Mouse (Mus musculus) ovary, adult 18-20 months (tissue): Measurements from ENCODE around the gene Jrkl.

Experiments used
- DNase-seq: peaks from one replicate; pipeline ENCODE4 v3.0.0; 2022; ENCODE audit warnings: low spot score, mixed read lengths

Gene Jrkl

DNA sequence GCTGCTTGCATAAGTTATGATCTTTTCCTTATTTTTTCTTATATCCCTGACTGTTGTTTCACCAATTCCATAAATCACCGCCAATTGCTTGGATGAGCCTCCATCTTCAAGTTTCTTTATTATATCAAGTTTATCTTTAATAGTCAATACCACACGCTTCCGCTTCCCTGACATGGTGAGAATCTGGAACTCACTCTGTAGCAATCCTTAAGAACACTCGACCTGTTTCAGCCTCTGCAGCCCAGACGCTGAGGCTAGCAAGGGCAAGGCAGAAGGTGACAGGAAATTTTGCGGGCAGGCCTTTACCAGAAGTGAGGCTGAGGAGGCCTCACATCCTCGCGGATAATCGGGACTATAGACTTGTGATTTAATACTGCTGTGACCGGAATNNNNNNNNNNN is at the start of gene Jrkl:
Gene Jrkl, minus strand, starts transcription at position 349 of the 400 bp plus-strand sequence.
- DNase-seq, result peak; percentile 1

DNA sequence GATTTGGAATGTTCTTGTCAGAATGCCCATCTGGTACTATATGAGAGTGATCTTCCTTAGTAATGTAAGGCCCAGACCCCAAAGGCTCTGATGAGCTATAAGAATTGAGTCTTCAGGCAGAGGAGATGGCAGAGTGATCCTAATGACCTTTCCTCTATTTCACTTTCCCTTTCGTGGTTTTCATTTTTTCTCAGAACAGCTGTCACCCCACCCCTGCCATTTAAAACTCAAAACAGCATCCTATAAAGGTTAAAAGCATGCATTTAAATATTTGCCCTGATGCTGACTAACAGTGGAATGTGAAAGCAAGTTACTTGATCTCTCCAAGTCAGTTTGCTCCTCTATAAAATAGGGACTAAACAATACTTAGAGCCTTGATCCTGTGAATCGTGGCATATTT is 41.9 kb upstream of the Jrkl start:
- no peak for DNase-seq

DNA sequence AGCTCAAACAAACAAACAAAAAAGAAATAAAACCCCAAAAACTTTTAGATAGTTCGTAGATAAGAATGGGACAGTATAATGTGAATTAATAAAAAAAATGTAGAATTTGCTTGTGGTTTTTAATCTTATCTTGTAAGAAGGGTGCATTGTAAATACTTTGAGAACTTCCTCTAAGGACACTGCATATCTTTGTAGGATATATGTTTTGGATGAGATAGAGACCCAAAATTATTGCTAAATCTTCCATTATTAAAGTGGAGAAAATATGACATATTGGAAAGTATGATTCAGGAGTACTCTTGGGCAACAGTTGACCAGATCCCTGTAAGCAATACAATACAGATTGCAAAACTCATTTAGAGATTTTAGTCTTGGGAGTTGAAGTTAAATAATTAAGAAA is 27.6 kb upstream of the Jrkl start:
- no peak for DNase-seq

DNA sequence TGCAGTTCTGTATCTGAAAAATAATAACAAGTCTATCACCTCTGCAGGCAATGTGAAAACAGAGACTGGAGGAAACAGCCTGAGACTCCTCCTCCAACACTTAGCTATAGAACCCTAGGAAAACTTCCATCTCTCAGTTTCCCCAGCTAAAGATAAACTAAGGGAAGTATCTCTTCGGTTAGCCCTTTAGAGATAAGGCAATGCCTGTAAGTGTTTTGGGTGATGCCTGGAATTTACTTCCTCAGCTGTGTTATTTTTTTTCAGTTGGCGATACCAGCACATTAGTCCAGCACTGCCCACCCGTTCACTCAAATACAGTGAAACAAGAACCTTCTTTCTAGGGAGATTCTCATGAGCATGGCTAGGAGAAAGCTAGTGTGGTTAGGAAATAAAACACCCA is 15.4 kb upstream of the Jrkl start:
- DNase-seq, result no peak

DNA sequence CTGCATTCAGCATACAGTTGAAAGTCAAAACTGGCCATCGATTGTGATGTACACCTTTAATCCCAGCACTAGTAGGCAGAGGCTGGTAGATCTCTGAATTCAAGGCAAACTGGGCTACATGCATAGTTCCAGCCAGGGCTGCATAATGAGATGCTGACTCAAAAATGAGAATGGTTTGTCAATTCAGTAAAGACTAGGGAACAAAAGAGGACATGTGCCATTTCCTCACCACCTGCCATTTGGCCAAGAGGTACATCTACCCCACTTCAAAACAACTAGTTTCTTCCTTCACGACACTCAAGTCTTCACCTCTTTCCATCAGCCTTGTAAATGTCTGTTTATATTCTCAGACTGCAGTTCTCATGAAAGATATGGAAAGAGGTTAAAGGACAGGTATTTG is 12.5 kb upstream of the Jrkl start:
- no peak for DNase-seq

DNA sequence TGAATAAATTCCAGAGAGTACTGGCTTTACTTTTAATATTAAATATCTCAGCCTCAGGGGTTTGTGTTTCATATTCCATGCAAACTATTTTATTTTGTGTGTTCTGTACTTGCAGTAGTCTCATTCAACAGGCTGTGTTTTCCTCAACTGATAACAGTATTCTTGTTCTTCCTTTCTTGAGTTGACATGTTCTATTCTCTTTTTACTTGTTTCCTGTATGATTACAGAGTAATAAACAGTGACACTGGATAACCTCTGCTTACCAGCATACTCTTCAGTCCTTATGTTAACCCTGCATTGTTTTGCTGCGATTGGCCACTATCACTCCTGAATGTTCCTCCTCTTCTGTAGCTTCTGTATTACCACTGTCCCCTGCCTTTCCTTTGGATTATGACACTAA is 11.1 kb upstream of the Jrkl start:
- no peak for DNase-seq

DNA sequence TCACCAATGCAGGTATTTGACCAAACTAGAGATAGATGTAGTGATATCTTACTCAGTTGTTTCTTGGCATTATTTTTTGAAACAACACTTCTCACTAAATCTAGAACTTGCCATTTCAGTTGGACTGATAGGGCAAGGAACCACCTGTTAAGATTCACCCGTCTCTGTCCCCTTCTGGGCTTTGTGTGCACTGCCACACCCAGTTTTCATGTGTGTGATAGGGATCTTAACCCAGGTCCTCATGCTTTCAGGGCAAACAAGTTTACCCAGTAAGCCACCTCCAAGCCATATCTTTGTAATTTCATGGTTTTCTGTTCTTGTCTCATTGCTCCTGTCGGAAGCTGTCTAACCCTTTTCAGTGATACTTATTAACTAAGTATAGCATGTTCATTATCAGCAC is 5.6 kb upstream of the Jrkl start:
- no peak for DNase-seq

DNA sequence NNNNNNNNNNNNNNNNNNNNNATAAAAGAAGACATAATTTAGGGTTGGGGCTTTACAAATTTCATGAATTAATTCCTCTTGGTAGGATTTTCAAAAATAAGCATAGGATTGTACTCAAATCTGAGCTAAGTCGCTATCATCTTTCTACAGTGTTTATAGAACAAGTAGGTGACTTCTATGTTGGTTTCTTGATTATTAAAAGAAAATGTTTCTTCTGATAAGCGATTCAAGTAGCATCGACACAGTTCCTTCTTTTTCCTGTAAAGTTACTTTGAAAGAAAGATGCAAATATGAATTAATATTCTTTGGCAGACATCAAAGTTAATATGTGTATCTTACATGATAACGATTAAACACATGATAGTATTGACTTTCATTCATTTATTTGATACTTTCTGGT is 2.5 kb upstream of the Jrkl start:
- no peak for DNase-seq

DNA sequence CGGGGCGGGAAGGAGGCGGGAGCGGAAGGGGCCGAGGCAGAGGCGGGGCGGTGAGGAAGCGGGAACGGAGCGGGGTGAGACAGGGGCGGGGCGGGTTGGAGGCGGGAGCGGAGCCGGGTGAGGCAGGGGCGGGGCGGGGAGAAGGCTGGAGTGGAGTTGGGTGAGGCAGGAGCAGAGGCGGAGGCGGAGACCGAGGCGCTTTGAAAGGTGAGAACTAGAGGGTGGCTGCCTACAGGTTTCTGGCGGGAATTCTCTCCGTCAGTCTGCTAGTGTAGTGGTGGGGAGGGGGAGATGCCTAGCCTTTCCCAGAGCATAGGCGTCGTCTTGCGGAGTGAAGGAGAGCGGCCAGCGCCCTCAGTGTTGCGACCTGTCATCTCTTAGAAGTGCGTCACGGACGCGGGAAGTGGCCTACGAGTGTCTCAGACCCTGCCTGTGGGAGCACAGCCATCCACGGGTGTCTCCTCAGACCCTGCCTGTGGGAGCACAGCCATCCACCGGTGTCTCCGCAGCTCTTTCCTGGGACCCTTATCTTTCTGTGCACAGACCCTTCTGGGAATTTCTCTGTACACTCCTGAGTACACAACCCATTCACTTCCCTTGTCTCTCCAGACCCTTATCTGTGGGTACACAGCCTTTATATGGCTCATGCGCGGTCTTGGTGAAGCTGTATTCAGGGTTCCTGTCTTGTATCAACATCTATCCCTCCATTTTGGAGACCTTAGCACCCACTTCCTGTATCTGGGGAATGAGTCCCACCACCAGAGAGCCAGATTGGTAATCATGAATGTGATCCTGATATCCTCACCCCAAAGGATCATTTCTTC is 1.4 kb upstream of the Jrkl start, which contains the start of gene Ccdc82:
Gene Ccdc82, plus strand, starts transcription at position 141 of the 824 bp plus-strand sequence.
- peak; percentile 88 for DNase-seq

DNA sequence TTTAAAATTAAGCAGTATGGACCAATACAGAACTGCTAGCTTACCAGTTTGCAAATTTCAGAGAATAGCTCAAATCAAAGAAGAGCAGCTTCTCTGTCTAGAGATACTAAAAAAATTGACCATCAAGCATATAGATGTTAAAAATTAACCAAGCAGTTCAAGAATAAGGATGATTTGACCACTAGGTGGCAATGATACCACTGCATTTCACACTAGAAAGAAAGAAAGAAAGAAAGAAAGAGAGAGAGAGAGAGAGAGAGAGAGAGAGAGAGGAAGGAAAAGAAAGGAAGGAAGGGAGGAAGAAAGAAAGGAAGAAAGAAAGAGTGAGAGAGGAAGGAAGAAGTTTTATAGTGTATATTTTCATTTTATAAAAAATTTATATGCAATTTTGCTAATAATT is 3.3 kb downstream of the Jrkl start:
- no peak for DNase-seq

DNA sequence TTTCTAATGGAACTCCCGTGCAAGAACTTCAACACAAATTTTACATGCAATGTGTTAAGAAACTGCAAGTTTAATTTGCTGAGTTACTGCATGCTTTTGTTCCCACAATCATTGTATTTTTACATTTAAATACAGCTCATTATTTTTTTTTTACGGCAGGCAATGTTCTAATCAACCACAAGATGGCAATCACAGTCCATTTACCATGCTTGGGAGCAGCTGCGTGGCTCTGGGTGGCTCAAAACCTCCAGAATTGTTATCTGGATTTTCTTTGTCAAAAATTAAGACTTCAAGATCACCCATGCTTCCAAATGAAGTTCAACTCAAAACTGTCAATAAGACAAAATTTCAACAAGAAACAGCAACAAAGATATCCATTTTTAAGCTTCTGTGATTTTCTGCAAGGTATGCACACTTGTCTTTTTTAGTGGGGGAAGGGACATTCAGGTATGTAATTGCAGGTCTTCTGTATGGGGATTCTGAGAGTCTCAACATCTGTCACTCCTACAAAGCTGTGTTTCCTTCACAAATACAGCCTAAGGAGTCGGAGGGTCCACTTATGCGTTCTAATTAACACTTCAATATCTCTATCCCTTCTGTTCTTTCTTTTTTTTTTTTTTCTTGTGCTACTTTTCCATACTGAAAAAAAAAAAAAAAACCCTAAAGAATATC is 13.9 kb downstream of the Jrkl start:
- DNase-seq, result no peak

DNA sequence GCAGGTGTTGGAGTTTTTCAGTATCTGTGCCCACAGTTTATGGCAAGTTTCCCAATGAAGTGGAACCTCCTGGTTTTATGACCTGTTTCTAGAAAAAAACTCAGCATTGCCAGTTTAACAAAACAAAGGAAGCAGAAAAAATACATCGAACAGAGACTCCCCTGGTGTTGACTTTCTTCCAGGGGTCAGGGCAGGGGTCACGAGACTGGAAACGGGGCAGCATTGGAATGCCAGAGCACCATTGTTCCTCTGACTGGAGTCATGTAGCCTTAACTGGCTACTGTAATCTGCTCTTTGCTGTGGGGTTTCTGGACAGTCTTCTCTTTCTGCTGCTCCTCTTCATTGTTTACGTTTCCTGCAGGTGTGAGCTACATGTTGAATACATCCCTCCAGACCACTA is 15.1 kb downstream of the Jrkl start:
- DNase-seq, result no peak

DNA sequence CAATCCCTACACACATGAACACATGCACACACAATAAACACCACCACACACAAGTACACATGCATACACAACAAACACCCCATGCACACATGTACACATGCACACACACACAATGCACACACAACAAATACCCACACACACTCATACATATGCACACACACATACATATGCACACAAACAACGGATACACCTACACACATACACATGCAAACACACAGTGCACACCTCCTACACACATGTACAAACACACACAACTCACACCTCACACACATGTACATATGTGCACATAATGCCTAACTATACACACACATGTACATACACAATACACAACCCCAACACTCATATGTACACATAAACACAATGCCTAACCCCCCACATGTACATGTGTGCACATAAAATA is 19.8 kb downstream of the Jrkl start:
- no peak for DNase-seq

DNA sequence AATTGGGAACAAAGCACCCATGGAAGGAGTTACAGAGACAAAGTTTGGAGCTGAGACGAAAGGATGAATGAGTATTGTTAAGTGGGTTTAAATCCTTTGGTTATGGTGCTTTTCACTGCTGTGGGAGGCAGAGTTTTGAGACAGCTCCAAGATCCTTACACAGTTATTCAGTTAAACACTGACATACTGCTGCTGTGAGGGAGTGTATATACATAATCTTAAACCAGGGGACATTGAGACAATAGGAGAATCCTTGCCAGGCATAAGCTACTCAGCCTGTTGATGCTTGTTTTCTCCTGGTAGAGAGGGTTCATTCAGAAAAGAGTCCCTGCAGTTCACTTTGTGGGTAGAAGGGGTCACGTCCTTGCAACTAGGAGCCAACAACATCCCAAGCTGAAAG is 39.3 kb downstream of the Jrkl start:
- DNase-seq, result no peak

DNA sequence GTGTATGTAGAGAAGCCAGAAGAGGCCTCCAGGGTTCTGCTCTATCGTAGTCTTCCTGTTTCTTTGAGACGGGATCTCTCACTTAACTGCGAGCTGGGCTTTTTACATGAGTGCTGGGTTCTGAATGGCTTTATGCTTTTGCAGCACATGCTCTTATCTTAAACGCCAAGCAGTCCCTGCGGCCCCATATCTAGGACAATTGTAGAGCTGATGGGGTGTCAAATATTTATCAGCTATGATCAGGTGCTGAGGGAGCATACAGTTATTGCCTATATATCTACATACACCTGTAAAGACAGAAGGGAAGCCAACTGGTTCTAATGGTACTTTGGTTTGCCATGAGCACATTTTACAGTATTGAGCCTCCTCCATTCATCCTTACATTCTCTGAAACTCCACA is 41.9 kb downstream of the Jrkl start:
- no peak for DNase-seq

DNA sequence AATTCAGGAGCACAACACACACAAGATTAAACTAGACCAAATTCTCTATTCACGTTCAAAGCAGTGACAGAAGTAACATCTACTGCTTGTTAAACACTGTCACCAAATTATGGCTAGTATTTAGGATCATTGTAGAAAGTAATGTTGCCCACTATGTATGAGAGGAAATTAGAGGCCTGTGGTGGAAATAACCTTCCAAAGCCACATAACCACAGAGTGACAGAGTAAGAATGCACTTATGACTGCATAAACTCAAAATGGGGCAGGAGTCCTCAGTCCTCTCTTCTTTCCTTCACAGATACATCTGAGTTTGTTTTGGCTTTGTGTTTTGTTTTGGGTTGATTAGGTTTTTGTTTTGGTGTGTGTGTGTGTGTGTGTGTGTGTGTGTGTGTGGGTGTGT is 42.5 kb downstream of the Jrkl start:
- no peak for DNase-seq

DNA sequence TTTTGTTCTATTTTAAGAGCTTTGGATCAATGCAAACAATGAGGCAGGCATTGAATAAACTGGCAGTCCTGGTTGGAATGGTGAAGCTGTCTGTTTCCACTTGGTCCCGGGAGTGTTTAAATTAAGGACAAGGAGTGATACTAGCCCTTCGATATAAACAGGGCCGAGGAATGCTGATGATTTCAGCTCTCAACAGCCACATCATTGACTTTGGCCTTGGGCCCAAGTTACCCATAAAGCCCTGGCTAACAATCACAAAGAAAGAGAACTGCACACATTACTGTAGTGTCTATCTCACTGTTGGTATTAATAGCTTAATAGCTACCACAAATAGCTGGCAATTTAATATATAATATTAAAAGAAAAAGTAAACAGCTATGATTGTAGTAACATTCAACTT is 45.5 kb downstream of the Jrkl start:
- no peak for DNase-seq

DNA sequence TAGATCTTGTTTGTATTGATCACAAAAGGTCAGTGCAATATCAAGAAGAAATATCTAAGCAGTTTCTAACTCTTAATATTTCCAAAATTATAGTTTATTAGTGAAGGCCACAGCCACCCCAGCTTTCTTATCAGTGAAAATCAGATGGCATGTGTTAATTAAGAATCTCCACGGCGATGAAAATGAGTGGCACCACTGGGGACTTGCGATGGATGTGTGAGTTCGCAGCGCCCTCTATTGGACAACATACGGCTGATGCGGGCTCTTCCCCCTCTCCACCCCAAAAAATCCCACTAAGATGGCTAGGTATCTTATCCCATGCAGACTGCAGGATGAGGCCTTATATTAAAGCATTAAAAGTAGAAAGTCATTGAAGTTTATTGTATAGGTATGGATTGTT is 49.9 kb downstream of the Jrkl start:
- no peak for DNase-seq

DNA sequence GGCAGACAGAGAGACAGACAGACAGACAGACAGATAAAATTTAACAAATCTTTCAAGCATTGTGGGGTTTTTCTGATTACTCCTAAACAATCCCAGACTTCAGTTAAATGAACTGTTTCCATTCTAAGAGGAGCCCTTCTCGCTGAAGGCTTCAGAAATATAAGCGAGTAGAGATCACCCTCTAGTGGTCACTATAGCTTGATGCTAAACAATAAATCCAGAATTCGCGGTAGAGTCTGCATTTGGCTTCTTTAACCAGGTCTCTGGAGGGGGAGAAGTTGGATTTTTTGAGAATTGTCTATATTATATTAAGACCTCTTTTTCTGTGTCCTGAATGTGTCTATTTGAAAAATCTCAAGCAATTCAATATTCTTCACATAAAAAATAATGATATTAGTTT is 50.4 kb downstream of the Jrkl start:
- DNase-seq, result no peak

DNA sequence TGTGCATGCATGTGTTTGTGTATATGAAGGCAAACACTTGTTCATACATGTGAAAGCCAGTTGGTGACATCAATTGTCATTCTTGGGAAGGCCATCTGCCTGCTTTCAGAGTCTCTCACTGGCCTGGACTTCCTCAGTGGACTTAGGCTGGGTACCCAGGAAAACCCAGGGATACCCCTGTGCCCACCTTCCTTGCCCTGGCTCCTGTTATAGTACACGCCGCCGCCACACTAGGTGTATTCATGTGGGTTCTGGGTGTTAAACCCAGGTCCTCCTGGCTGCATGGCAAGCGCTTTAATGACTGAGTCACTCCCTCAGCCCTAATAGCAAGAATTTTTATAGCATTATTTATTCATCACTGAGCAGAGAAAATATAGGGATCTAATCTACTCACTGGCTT is 51.0 kb downstream of the Jrkl start:
- no peak for DNase-seq
